Mouse (Mus musculus) intestine, embryonic 14.5 days (tissue): ENCODE measurements at regions not wholly inside any gene's neighbourhood (a gene's known extent, or its start where the extent isn't known, plus 50 kb on each side); places are given as distances from the start of the nearest gene placed in this dataset.
A peak's percentile ranks its signal among the peaks of the same experiment; 100 is the strongest.

Source experiments
- ATAC-seq: fragments of 200-750 bp; cut with Nextera tagmentation; replicated peaks from 2 replicates; pipeline ENCODE4 v1.8.0; 2017; ENCODE audit warnings: low read depth, moderate number of reproducible peaks, moderate TSS enrichment, moderate library complexity; ENCODE audit not compliant: low FRiP score, low TSS enrichment
- DNase-seq: peaks from one replicate; pipeline ENCODE4 v3.0.0-alpha.2; 2018; ENCODE audit warnings: low spot score
- H3K27ac ChIP-seq: fragments of 300-500 bp; sonication (generic); 2 replicates; pipeline ENCODE4 v1.5.1; 2014; ENCODE audit warnings: low read depth, mild to moderate bottlenecking, control low read depth
- H3K27me3 ChIP-seq: fragments of 300-500 bp; sonication (generic); replicated peaks from 2 replicates; pipeline ENCODE4 v1.6.1; 2014; ENCODE audit warnings: low read length, control low read depth; ENCODE audit not compliant: control insufficient read depth, insufficient read depth
- H3K36me3 ChIP-seq: fragments of 300-500 bp; sonication (generic); 2 replicates; pipeline ENCODE4 v1.6.1; 2014; ENCODE audit warnings: low read length, control low read depth; ENCODE audit not compliant: control insufficient read depth, insufficient read depth
- H3K4me1 ChIP-seq: fragments of 300-500 bp; sonication (generic); replicated peaks from 2 replicates; pipeline ENCODE4 v1.6.1; 2014; ENCODE audit warnings: low read length, control low read depth, mixed read lengths; ENCODE audit not compliant: control insufficient read depth, insufficient read depth
- H3K4me2 ChIP-seq: fragments of 300-500 bp; sonication (generic); 2 replicates; pipeline ENCODE4 v1.6.1; 2014; ENCODE audit warnings: low read length
- H3K4me3 ChIP-seq: fragments of 300-500 bp; sonication (generic); 2 replicates; pipeline ENCODE4 v1.5.1; 2014; ENCODE audit warnings: low read depth, low read length, control low read depth, mixed read lengths
- H3K9ac ChIP-seq: fragments of 300-500 bp; sonication (generic); 2 replicates; pipeline ENCODE4 v1.6.1; 2014; ENCODE audit warnings: mild to moderate bottlenecking, low read length
- H3K9me3 ChIP-seq: fragments of 300-500 bp; sonication (generic); 2 replicates; pipeline ENCODE4 v1.6.1; 2016; ENCODE audit warnings: low read length, control low read depth; ENCODE audit not compliant: control insufficient read depth
- WGBS: fragments of 180-500 bp; shearing (Covaris S2); extraction: QIAGEN DNeasy Blood & Tissue Kit; methylation state at CpG from one replicate; pipeline ENCODE4 v1.1.7; 2014; 5-methylcytosine and 5-hydroxymethylcytosine counted together

GRCm38 (mm10) chr6:117611965-117612364 lies 229.0 kb upstream of the Zfp637 start:
- Histone ChIP-seq H3K9ac (no peak overlapping the region), H3K4me1 (peaks cover 26% of the 10 kb centered on the region), H3K4me3 (no peak overlapping the region), H3K9me3 (no peaks in the 10 kb centered on the region), H3K27me3 (no peaks in the 10 kb centered on the region), H3K4me2 (no peak overlapping the region), H3K36me3 (no peaks in the 10 kb centered on the region), H3K27ac (no peak overlapping the region)
- 91% methylated on average over 8 of the region's 8 CpGs for WGBS
- peak; percentile 43 for DNase-seq
- no peak for ATAC-seq

DNA sequence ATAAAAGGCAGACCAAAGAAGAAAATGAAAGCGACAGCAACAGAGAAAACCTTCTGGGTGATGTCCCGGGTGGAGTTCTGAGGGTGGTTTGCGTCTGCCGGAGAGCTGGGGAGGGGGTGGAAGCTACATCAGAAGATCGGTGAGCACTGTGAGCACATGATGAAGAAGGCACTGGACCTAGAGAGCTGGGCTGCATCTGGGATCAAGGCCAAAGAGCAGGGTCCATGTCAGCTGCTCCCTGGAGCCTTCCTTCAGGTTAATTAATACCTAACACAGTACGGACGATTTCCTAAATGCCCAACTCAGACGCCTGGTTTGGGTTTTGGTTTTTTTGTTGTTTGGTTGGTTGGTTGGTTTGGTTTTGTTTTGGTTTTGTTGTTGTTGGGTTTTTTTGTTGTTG lies 228.6 kb upstream of the Zfp637 start:
- ATAC-seq (no peak), DNase-seq (no peak)
- Histone ChIP-seq H3K27ac (no peak overlapping the region), H3K4me2 (no peak overlapping the region), H3K27me3 (no peaks in the 10 kb centered on the region), H3K4me3 (no peak overlapping the region), H3K4me1 (peaks cover 26% of the 10 kb centered on the region), H3K9me3 (no peaks in the 10 kb centered on the region), H3K9ac (no peak overlapping the region), H3K36me3 (no peaks in the 10 kb centered on the region)
- WGBS = 72% methylated on average over 8 of the region's 8 CpGs

- Histone ChIP-seq H3K36me3 (no peaks in the 10 kb centered on the region), H3K4me2 (no peak overlapping the region), H3K4me1 (peaks cover 26% of the 10 kb centered on the region), H3K9ac (no peak overlapping the region), H3K9me3 (no peaks in the 10 kb centered on the region), H3K27me3 (no peaks in the 10 kb centered on the region), H3K27ac (peak overlapping the region; percentile 44; the same call in 1 of the 2 replicates), H3K4me3 (no peak overlapping the region)
- peak; percentile 51 for DNase-seq
- 47% methylated on average over 11 of the region's 11 CpGs for WGBS
- ATAC-seq = no peak
These were observed 227.2 kb upstream of the Zfp637 start for GRCm38 (mm10) chr6:117613656-117614350.

- Histone ChIP-seq H3K4me3 (no peak overlapping the region), H3K27ac (peak overlapping the region; percentile 44; the same call in 1 of the 2 replicates), H3K4me2 (no peak overlapping the region), H3K4me1 (peaks cover 23% of the 10 kb centered on the region), H3K9me3 (no peaks in the 10 kb centered on the region), H3K36me3 (no peaks in the 10 kb centered on the region), H3K27me3 (no peaks in the 10 kb centered on the region), H3K9ac (no peak overlapping the region)
- peak; percentile 52 for DNase-seq
- WGBS = 56% methylated on average over 6 of the region's 6 CpGs
- ATAC-seq = no peak
These were observed 226.6 kb upstream of the Zfp637 start for GRCm38 (mm10) chr6:117614386-117614785.

DNA sequence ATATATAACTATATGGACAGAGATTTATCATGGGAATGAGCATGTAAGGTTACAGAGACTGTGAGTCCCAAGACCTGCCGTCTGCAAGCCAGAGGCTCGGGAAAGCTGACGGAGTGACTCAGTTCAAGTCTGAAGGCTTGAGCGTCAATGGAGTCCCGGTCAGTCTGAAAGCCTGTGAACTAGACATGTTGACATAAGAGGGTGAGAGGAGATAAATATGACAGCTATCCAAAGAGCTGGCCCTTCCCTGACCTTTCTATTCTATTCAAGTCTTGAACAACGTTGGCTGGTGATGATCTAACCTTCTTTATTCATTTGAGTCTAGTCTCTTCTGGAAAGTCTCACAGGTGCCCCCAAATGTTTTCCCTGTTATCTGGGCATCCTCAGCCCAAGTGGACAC lies 223.8 kb upstream of the Zfp637 start:
- no peak overlapping the region for H3K9ac ChIP-seq
- H3K36me3 ChIP-seq = no peaks in the 10 kb centered on the region
- H3K27ac ChIP-seq = no peak overlapping the region
- DNase-seq (peak; percentile 37), ATAC-seq (no peak)
- H3K4me1 ChIP-seq = peaks cover 16% of the 10 kb centered on the region
- no peak overlapping the region for H3K4me2 ChIP-seq
- no peak overlapping the region for H3K4me3 ChIP-seq
- no peaks in the 10 kb centered on the region for H3K27me3 ChIP-seq
- WGBS = 56% methylated on average over 6 of the region's 6 CpGs
- H3K9me3 ChIP-seq = no peaks in the 10 kb centered on the region

DNA sequence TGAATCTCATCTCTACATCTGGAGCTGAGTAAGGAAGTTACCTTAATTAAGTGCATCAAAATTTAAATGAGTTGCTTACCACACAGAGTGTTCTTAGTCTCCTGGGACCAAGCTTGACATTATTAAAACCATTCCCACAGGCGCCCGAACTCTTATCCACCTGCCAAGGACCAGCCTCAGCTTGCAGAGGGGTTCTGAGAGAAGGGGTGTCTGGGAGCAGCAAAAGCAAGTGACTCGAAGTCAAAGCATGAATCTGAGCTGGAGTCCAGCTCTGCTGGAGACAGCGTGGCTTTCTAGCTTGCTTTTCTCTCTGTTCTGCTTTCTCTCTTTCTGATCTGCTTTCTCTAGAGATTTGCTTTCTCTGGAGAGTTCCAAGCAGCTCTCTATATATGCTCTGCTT lies 223.0 kb upstream of the Zfp637 start:
- H3K9me3 ChIP-seq = no peaks in the 10 kb centered on the region
- no peak overlapping the region for H3K9ac ChIP-seq
- no peaks in the 10 kb centered on the region for H3K27me3 ChIP-seq
- no peak for ATAC-seq
- no peak overlapping the region for H3K4me3 ChIP-seq
- peaks cover 16% of the 10 kb centered on the region for H3K4me1 ChIP-seq
- DNase-seq = peak; percentile 10
- no peak overlapping the region for H3K4me2 ChIP-seq
- WGBS = 75% methylated on average over 4 of the region's 4 CpGs
- no peaks in the 10 kb centered on the region for H3K36me3 ChIP-seq
- no peak overlapping the region for H3K27ac ChIP-seq

- Histone ChIP-seq H3K4me3 (no peak overlapping the region), H3K27ac (no peak overlapping the region), H3K27me3 (no peaks in the 10 kb centered on the region), H3K36me3 (no peaks in the 10 kb centered on the region), H3K9me3 (no peaks in the 10 kb centered on the region), H3K4me2 (no peak overlapping the region), H3K9ac (no peak overlapping the region), H3K4me1 (peaks cover 3% of the 10 kb centered on the region)
- peak; percentile 37 for DNase-seq
- WGBS = 66% methylated on average over 2 of the region's 2 CpGs
- no peak for ATAC-seq
These were observed 221.4 kb upstream of the Zfp637 start for GRCm38 (mm10) chr6:117619606-117620005.

- DNase-seq = peak; percentile 13
These were observed 218.5 kb upstream of the Zfp637 start for GRCm38 (mm10) chr6:117622446-117622845.

GRCm38 (mm10) chr6:117622946-117623345 lies 218.0 kb upstream of the Zfp637 start:
- H3K4me2 ChIP-seq = no peak overlapping the region
- H3K4me3 ChIP-seq = no peak overlapping the region
- DNase-seq (peak; percentile 48), ATAC-seq (no peak)
- H3K9me3 ChIP-seq = no peaks in the 10 kb centered on the region
- H3K36me3 ChIP-seq = no peaks in the 10 kb centered on the region
- no peak overlapping the region for H3K9ac ChIP-seq
- no peak overlapping the region for H3K27ac ChIP-seq
- no peaks in the 10 kb centered on the region for H3K27me3 ChIP-seq
- H3K4me1 ChIP-seq = no peaks in the 10 kb centered on the region

More at GRCm38 (mm10) chr6:117622446-117622845, 218.5 kb upstream of the Zfp637 start:
- Histone ChIP-seq H3K27me3 (no peaks in the 10 kb centered on the region), H3K27ac (no peak overlapping the region), H3K4me3 (no peak overlapping the region), H3K36me3 (no peaks in the 10 kb centered on the region), H3K4me2 (no peak overlapping the region), H3K9me3 (no peaks in the 10 kb centered on the region), H3K9ac (no peak overlapping the region), H3K4me1 (no peaks in the 10 kb centered on the region)
- no peak for ATAC-seq
- WGBS = 74% methylated on average over 6 of the region's 6 CpGs
